Mouse (Mus musculus) heart, postnatal 0 days (tissue): Measurements from ENCODE around the gene Olfr223. TPM values are rescaled to one million over a fixed set of nuclear protein-coding genes. Genes with fewer than 3 reads are reported as not detected.

Experiments
- ATAC-seq: fragments of 200-750 bp; cut with Nextera tagmentation; 2 replicates; pipeline ENCODE4 v1.8.0; 2017; ENCODE audit warnings: low read depth, moderate number of reproducible peaks, moderate library complexity; ENCODE audit not compliant: insufficient read depth
- DNase-seq: peaks from one replicate; pipeline ENCODE4 v3.0.0-alpha.2; 2016; ENCODE audit warnings: low spot score
- H3K27ac ChIP-seq: fragments of 300-500 bp; sonication (generic); 2 replicates; pipeline ENCODE4 v1.5.1; 2014; ENCODE audit warnings: low read depth, mild to moderate bottlenecking
- H3K27me3 ChIP-seq: fragments of 300-500 bp; sonication (generic); 2 replicates; pipeline ENCODE4 v1.6.1; 2014; ENCODE audit warnings: low read length, mixed read lengths; ENCODE audit not compliant: control insufficient read depth, insufficient read depth
- H3K36me3 ChIP-seq: fragments of 300-500 bp; sonication (generic); replicated peaks from 2 replicates; pipeline ENCODE4 v1.6.1; 2014; ENCODE audit warnings: low read length, mixed read lengths; ENCODE audit not compliant: control insufficient read depth, insufficient read depth
- H3K4me1 ChIP-seq: fragments of 300-500 bp; sonication (generic); 2 replicates; pipeline ENCODE4 v1.6.1; 2014; ENCODE audit warnings: antibody characterized with exemption; ENCODE audit not compliant: control insufficient read depth, insufficient read depth
- H3K4me2 ChIP-seq: fragments of 300-500 bp; sonication (generic); 2 replicates; pipeline ENCODE4 v1.6.1; 2014; ENCODE audit warnings: low read depth, mild to moderate bottlenecking, low read length, moderate library complexity
- H3K4me3 ChIP-seq: fragments of 300-500 bp; sonication (generic); 2 replicates; pipeline ENCODE4 v1.5.1; 2014; ENCODE audit warnings: low read depth, low read length
- H3K9ac ChIP-seq: fragments of 300-500 bp; sonication (generic); replicated peaks from 2 replicates; pipeline ENCODE4 v1.6.1; 2014; ENCODE audit warnings: low read depth, low read length, mixed read lengths
- H3K9me3 ChIP-seq: fragments of 300-500 bp; sonication (generic); replicated peaks from 2 replicates; pipeline ENCODE4 v1.6.1; 2016; ENCODE audit warnings: low read length; ENCODE audit not compliant: control insufficient read depth
- CTCF ChIP-seq: IDR thresholded peaks from 2 replicates; pipeline ENCODE4 v1.5.1; 2016; ENCODE audit warnings: antibody characterized with exemption, control low read depth, low read depth
- EP300 ChIP-seq: IDR thresholded peaks from 2 replicates; pipeline ENCODE4 v1.6.1; 2016; ENCODE audit warnings: antibody characterized with exemption, low read depth
- WGBS: fragments of 180-500 bp; shearing (Covaris S2); extraction: QIAGEN DNeasy Blood & Tissue Kit; methylation state at CpG from one replicate; pipeline ENCODE4 v1.1.7; 2014; 5-methylcytosine and 5-hydroxymethylcytosine counted together
- polyA plus RNA-seq: library from polyadenylated mRNA; unstranded; fragments of >200 nt; fragmentation: Nextera tagmentation; extraction: Ambion mirVana; gene quantifications from 2 replicates; pipeline ENCODE4 v1.2.1, GENCODE M21; 2015
- total RNA-seq: library from RNA; depleted of rRNA; stranded (reverse); fragments of >200 nt; gene quantifications from 2 replicates; pipeline ENCODE4 v1.2.3, GENCODE M21; 2014; ENCODE audit warnings: low replicate concordance

The Olfr223 gene
- total and polyA plus RNA-seq, 2 experiments from 2014 or later, result not detected

- H3K4me2 ChIP-seq, result no peak overlapping the region
- ATAC-seq (no peak), DNase-seq (peak; percentile 54)
- H3K27ac ChIP-seq, result no peak overlapping the region
- H3K36me3 ChIP-seq, result no peaks in the 10 kb centered on the region
- no peak overlapping the region for H3K4me3 ChIP-seq
- no peaks in the 10 kb centered on the region for H3K4me1 ChIP-seq
- WGBS, result 27% methylated on average over 4 of the region's 4 CpGs
- no peaks in the 10 kb centered on the region for H3K27me3 ChIP-seq
- no peak overlapping the region for H3K9ac ChIP-seq
- TF ChIP-seq CTCF, result peak; percentile 54
- TF ChIP-seq EP300, result no peak
- no peaks in the 10 kb centered on the region for H3K9me3 ChIP-seq
Observed at GRCm38 (mm10) chr11:59614120-59614519, 21.0 kb upstream of the Olfr223 start.

- H3K9ac ChIP-seq, result no peak overlapping the region
- H3K4me2 ChIP-seq, result no peak overlapping the region
- no peaks in the 10 kb centered on the region for H3K27me3 ChIP-seq
- H3K4me1 ChIP-seq, result no peaks in the 10 kb centered on the region
- no peak for DNase-seq
- H3K27ac ChIP-seq, result no peak overlapping the region
- 55% methylated on average over 5 of the region's 5 CpGs for WGBS
- TF ChIP-seq EP300, result no peak
- TF ChIP-seq CTCF, result no peak
- no peaks in the 10 kb centered on the region for H3K36me3 ChIP-seq
- no peak for ATAC-seq
- H3K4me3 ChIP-seq, result no peak overlapping the region
- H3K9me3 ChIP-seq, result no peaks in the 10 kb centered on the region
Observed at GRCm38 (mm10) chr11:59611646-59612045, 18.6 kb upstream of the Olfr223 start.

GRCm38 (mm10) chr11:59602287-59602686, 9.2 kb upstream of the Olfr223 start:
- no peak overlapping the region for H3K4me3 ChIP-seq
- no peak for DNase-seq
- no peaks in the 10 kb centered on the region for H3K27me3 ChIP-seq
- no peak overlapping the region for H3K27ac ChIP-seq
- ATAC-seq, result no peak
- H3K4me1 ChIP-seq, result no peaks in the 10 kb centered on the region
- H3K36me3 ChIP-seq, result no peaks in the 10 kb centered on the region
- no peak overlapping the region for H3K9ac ChIP-seq
- 39% methylated on average over 1 of the region's 1 CpGs for WGBS
- no peaks in the 10 kb centered on the region for H3K9me3 ChIP-seq
- no peak overlapping the region for H3K4me2 ChIP-seq
- no peak for TF ChIP-seq EP300
- no peak for TF ChIP-seq CTCF

GRCm38 (mm10) chr11:59600872-59601271, 7.8 kb upstream of the Olfr223 start:
- Histone ChIP-seq H3K36me3 (no peaks in the 10 kb centered on the region), H3K4me1 (no peaks in the 10 kb centered on the region), H3K27me3 (no peaks in the 10 kb centered on the region), H3K9me3 (no peaks in the 10 kb centered on the region), H3K27ac (no peak overlapping the region), H3K4me2 (no peak overlapping the region), H3K9ac (no peak overlapping the region), H3K4me3 (no peak overlapping the region)
- 68% methylated on average over 3 of the region's 3 CpGs for WGBS
- TF ChIP-seq EP300 (no peak), CTCF (no peak)
- ATAC-seq (0 out of 2 replicates have a peak, but pooled peaks have one; percentile 33), DNase-seq (no peak)

GRCm38 (mm10) chr11:59599211-59599610, 6.1 kb upstream of the Olfr223 start:
- Histone ChIP-seq H3K36me3 (no peaks in the 10 kb centered on the region), H3K4me3 (no peak overlapping the region), H3K4me2 (no peak overlapping the region), H3K27me3 (no peaks in the 10 kb centered on the region), H3K27ac (no peak overlapping the region), H3K4me1 (no peaks in the 10 kb centered on the region), H3K9ac (no peak overlapping the region), H3K9me3 (no peaks in the 10 kb centered on the region)
- no peak for DNase-seq
- TF ChIP-seq EP300, result no peak
- 47% methylated on average over 7 of the region's 7 CpGs for WGBS
- ATAC-seq, result no peak

GRCm38 (mm10) chr11:59596950-59597349, 3.9 kb upstream of the Olfr223 start:
- no peak for ATAC-seq
- H3K4me3 ChIP-seq, result no peak overlapping the region
- no peaks in the 10 kb centered on the region for H3K9me3 ChIP-seq
- no peak overlapping the region for H3K27ac ChIP-seq
- H3K9ac ChIP-seq, result no peak overlapping the region
- no peaks in the 10 kb centered on the region for H3K4me1 ChIP-seq
- no peak for DNase-seq
- H3K36me3 ChIP-seq, result no peaks in the 10 kb centered on the region
- H3K27me3 ChIP-seq, result no peaks in the 10 kb centered on the region
- 74% methylated on average over 8 of the region's 8 CpGs for WGBS
- H3K4me2 ChIP-seq, result no peak overlapping the region
- TF ChIP-seq CTCF (no peak), EP300 (no peak)
